ENCODE assay signal across 8 mouse cellular contexts in genomic region chr1:131139102-131140095, GRCm38 (mm10). TPM values are rescaled to one million over a fixed set of nuclear protein-coding genes. Genes with fewer than 3 reads are reported as not detected.
A peak's percentile ranks its signal among the peaks of the same experiment; 100 is the strongest.
DNase-seq lines count a peak whose midpoint lies in the region; ATAC-seq lines count a peak whose summit lies in the region.

No protein-coding gene starts in this region.

- no peaks in the 10 kb centered on the region for H3K27me3 ChIP-seq in forebrain, embryonic 10.5 days (ENCODE audit: poor library complexity, severe bottlenecking)
- no peaks in the 10 kb centered on the region for H3K27me3 ChIP-seq in liver, embryonic 13.5 days
- no peaks in the 10 kb centered on the region for H3K27me3 ChIP-seq in neural tube, embryonic 15.5 days (replicated peaks)

- no peak for ATAC-seq in liver, embryonic 13.5 days (ENCODE audit: low read depth)
- no peak for ATAC-seq in neural tube, embryonic 15.5 days (ENCODE audit: low FRiP score)

- H3K36me3 ChIP-seq in forebrain, embryonic 10.5 days (replicated peaks): peaks cover 15% of the 10 kb centered on the region
- peaks cover 7% of the 10 kb centered on the region for H3K36me3 ChIP-seq in liver, embryonic 13.5 days
- H3K36me3 ChIP-seq in neural tube, embryonic 15.5 days: no peaks in the 10 kb centered on the region

- peak overlapping the region; percentile 98 for H3K27ac ChIP-seq in forebrain, embryonic 10.5 days
- peak overlapping the region; percentile 96 for H3K27ac ChIP-seq in liver, embryonic 13.5 days
- peak overlapping the region; percentile 92 for H3K27ac ChIP-seq in neural tube, embryonic 15.5 days (replicated peaks)

- peak overlapping the region; percentile 86; the same call in 1 of the 2 replicates for H3K4me3 ChIP-seq in forebrain, embryonic 10.5 days
- peak overlapping the region; percentile 87 for H3K4me3 ChIP-seq in liver, embryonic 13.5 days (replicated peaks)
- peak overlapping the region; percentile 85; the same call in 1 of the 2 replicates for H3K4me3 ChIP-seq in neural tube, embryonic 15.5 days (replicated peaks)

- H3K9me3 ChIP-seq in forebrain, embryonic 10.5 days: no peaks in the 10 kb centered on the region
- no peaks in the 10 kb centered on the region for H3K9me3 ChIP-seq in liver, embryonic 13.5 days (replicated peaks)
- no peaks in the 10 kb centered on the region for H3K9me3 ChIP-seq in neural tube, embryonic 15.5 days (replicated peaks)

- DNase-seq in urinary bladder, postnatal 14 days (ENCODE audit: low spot score): peak; percentile 18
- DNase-seq in urinary bladder, postnatal 10 days (ENCODE audit: low spot score): no peak
- no peak for DNase-seq in forebrain, embryonic 10.5 days (ENCODE audit: extremely low spot score, low spot score)
- DNase-seq in liver, embryonic 13.5 days: no peak
- no peak for DNase-seq in right cerebral cortex, postnatal 4 days
- DNase-seq in layer of hippocampus, postnatal 36 days: no peak
- no peak for DNase-seq in frontal cortex, adult 2 months (ENCODE audit: extremely low spot score in 1 of 2, low spot score in 1 of 2)

- peak overlapping the region; percentile 93 for H3K4me2 ChIP-seq in liver, embryonic 13.5 days
- H3K4me2 ChIP-seq in neural tube, embryonic 15.5 days: peak overlapping the region; percentile 75

- peaks cover 45% of the 10 kb centered on the region for H3K4me1 ChIP-seq in forebrain, embryonic 10.5 days
- H3K4me1 ChIP-seq in liver, embryonic 13.5 days (replicated peaks): peaks cover 48% of the 10 kb centered on the region
- H3K4me1 ChIP-seq in neural tube, embryonic 15.5 days: peaks cover 34% of the 10 kb centered on the region

- WGBS in forebrain, embryonic 10.5 days: 66% methylated on average over 11 of the region's 11 CpGs
- 63% methylated on average over 11 of the region's 11 CpGs for WGBS in liver, embryonic 13.5 days (ENCODE audit: insufficient replicate concordance)
- WGBS in neural tube, embryonic 15.5 days: 70% methylated on average over 11 of the region's 11 CpGs

- peak overlapping the region; percentile 91 for H3K9ac ChIP-seq in liver, embryonic 13.5 days
- no peak overlapping the region for H3K9ac ChIP-seq in neural tube, embryonic 15.5 days (replicated peaks)

RNA-seq across cellular contexts. Expression of gene Dyrk3, which starts 1.3 kb away (rescaled TPM):
- polyA plus RNA-seq in forebrain, embryonic 10.5 days (2016; fragmentation: Nextera tagmentation; extraction: Ambion mirVana): 13.3 and 15.5 TPM in 2 replicates
- polyA plus RNA-seq in liver, embryonic 13.5 days (2015; fragmentation: Nextera tagmentation; extraction: Ambion mirVana): 16.9 and 19.8 TPM in 2 replicates
- 10.3 and 14.0 TPM in 2 replicates for polyA plus RNA-seq in neural tube, embryonic 15.5 days (2015; fragmentation: Nextera tagmentation; extraction: Ambion mirVana)
- 10 to 100 TPM; 19.6 to 19.9 TPM for total RNA-seq in layer of hippocampus, postnatal 36 days (2021)
- polyA plus RNA-seq in frontal cortex, adult 2 months (2012; rRNA removed): 4.9 and 5.0 TPM in 2 replicates

RNA-seq across cellular contexts. Expression of gene Eif2d, which starts 13.6 kb away (rescaled TPM):
- 66.9 and 70.2 TPM in 2 replicates for polyA plus RNA-seq in forebrain, embryonic 10.5 days (2016; fragmentation: Nextera tagmentation; extraction: Ambion mirVana)
- polyA plus RNA-seq in liver, embryonic 13.5 days (2015; fragmentation: Nextera tagmentation; extraction: Ambion mirVana): 32.3 and 34.4 TPM in 2 replicates
- polyA plus RNA-seq in neural tube, embryonic 15.5 days (2015; fragmentation: Nextera tagmentation; extraction: Ambion mirVana): 51.5 and 53.7 TPM in 2 replicates
- total RNA-seq in layer of hippocampus, postnatal 36 days (2021): 10 to 100 TPM; 36.6 to 41.2 TPM
- 52.9 and 54.2 TPM in 2 replicates for polyA plus RNA-seq in frontal cortex, adult 2 months (2012; rRNA removed)

RNA-seq across cellular contexts. Expression of gene Mapkapk2, which starts 41.8 kb away (rescaled TPM):
- polyA plus RNA-seq in forebrain, embryonic 10.5 days (2016; fragmentation: Nextera tagmentation; extraction: Ambion mirVana): 41.1 and 41.3 TPM in 2 replicates
- 12.0 and 12.3 TPM in 2 replicates for polyA plus RNA-seq in liver, embryonic 13.5 days (2015; fragmentation: Nextera tagmentation; extraction: Ambion mirVana)
- 15.0 and 19.9 TPM in 2 replicates for polyA plus RNA-seq in neural tube, embryonic 15.5 days (2015; fragmentation: Nextera tagmentation; extraction: Ambion mirVana)
- 10 to 100 TPM; 26.6 to 32.4 TPM for total RNA-seq in layer of hippocampus, postnatal 36 days (2021)
- polyA plus RNA-seq in frontal cortex, adult 2 months (2012; rRNA removed): 27.6 and 28.6 TPM in 2 replicates
